Mouse (Mus musculus) hindbrain, postnatal 0 days (tissue): Measurements from ENCODE around the gene Micall2. TPM values are rescaled to one million over a fixed set of nuclear protein-coding genes. Genes with fewer than 3 reads are reported as not detected.

Experiments used
- ATAC-seq: fragments of 200-750 bp; cut with Nextera tagmentation; 2 replicates; pipeline ENCODE4 v1.8.0; 2017; ENCODE audit warnings: mild to moderate bottlenecking, moderate TSS enrichment, moderate library complexity
- DNase-seq: peaks from one replicate; pipeline ENCODE4 v3.0.0-alpha.2; 2015; ENCODE audit warnings: low spot score
- H3K27ac ChIP-seq: fragments of 300-500 bp; sonication (generic); 2 replicates; pipeline ENCODE4 v1.5.1; 2014; ENCODE audit warnings: mild to moderate bottlenecking
- H3K27me3 ChIP-seq: fragments of 300-500 bp; sonication (generic); 2 replicates; pipeline ENCODE4 v1.6.1; 2014; ENCODE audit warnings: low read length, mixed read lengths; ENCODE audit not compliant: insufficient read depth
- H3K36me3 ChIP-seq: fragments of 300-500 bp; sonication (generic); 2 replicates; pipeline ENCODE4 v1.6.1; 2014; ENCODE audit warnings: low read length, mixed read lengths; ENCODE audit not compliant: insufficient read depth
- H3K4me1 ChIP-seq: fragments of 300-500 bp; sonication (generic); 2 replicates; pipeline ENCODE4 v1.6.1; 2014; ENCODE audit warnings: antibody characterized with exemption, low read length, mixed read lengths; ENCODE audit not compliant: insufficient read depth
- H3K4me2 ChIP-seq: fragments of 300-500 bp; sonication (generic); 2 replicates; pipeline ENCODE4 v1.6.1; 2014; ENCODE audit warnings: low read depth, mild to moderate bottlenecking, low read length, moderate library complexity, mixed read lengths
- H3K4me3 ChIP-seq: fragments of 300-500 bp; sonication (generic); 2 replicates; pipeline ENCODE4 v1.5.1; 2014; ENCODE audit warnings: low read length
- H3K9ac ChIP-seq: fragments of 300-500 bp; sonication (generic); replicated peaks from 2 replicates; pipeline ENCODE4 v1.6.1; 2014; ENCODE audit warnings: mild to moderate bottlenecking, low read length, moderate library complexity, mixed read lengths
- H3K9me3 ChIP-seq: fragments of 300-500 bp; sonication (generic); 2 replicates; pipeline ENCODE4 v1.6.1; 2016; ENCODE audit warnings: low read length, mixed read lengths
- CTCF ChIP-seq: IDR thresholded peaks from 2 replicates; pipeline ENCODE4 v1.5.1; 2016; ENCODE audit warnings: antibody characterized with exemption, control low read depth, low read depth
- WGBS: fragments of 180-500 bp; shearing (Covaris S2); extraction: QIAGEN DNeasy Blood & Tissue Kit; methylation state at CpG from one replicate; pipeline ENCODE4 v1.1.7; 2014; 5-methylcytosine and 5-hydroxymethylcytosine counted together
- polyA plus RNA-seq: library from polyadenylated mRNA; unstranded; fragments of >200 nt; fragmentation: Nextera tagmentation; extraction: Ambion mirVana; gene quantifications from 2 replicates; pipeline ENCODE4 v1.2.1, GENCODE M21; 2015
- total RNA-seq: library from RNA; depleted of rRNA; stranded (reverse); fragments of >200 nt; gene quantifications from 2 replicates; pipeline ENCODE4 v1.2.3, GENCODE M21; 2014

The Micall2 gene
- total and polyA plus RNA-seq, 2 experiments from 2014 or later: 10.7 to 11.0 TPM

GRCm38 (mm10) chr5:139730712-139731486 lies 5.2 kb downstream of the Micall2 start:
- H3K36me3 ChIP-seq: no peaks in the 10 kb centered on the region
- no peak overlapping the region for H3K4me3 ChIP-seq
- H3K27me3 ChIP-seq: no peaks in the 10 kb centered on the region
- peak overlapping the region; percentile 78 for H3K27ac ChIP-seq
- 0 out of 2 replicates have a peak overlapping the region, but pooled peaks have one; percentile 3 for H3K4me2 ChIP-seq
- no peaks in the 10 kb centered on the region for H3K9me3 ChIP-seq
- ATAC-seq (peak; percentile 72), DNase-seq (peak; percentile 53)
- 39% methylated on average over 8 of the region's 8 CpGs for WGBS
- peaks cover 37% of the 10 kb centered on the region for H3K4me1 ChIP-seq
- no peak for TF ChIP-seq CTCF
- peak overlapping the region; percentile 13; the same call in 1 of the 2 replicates for H3K9ac ChIP-seq

DNA sequence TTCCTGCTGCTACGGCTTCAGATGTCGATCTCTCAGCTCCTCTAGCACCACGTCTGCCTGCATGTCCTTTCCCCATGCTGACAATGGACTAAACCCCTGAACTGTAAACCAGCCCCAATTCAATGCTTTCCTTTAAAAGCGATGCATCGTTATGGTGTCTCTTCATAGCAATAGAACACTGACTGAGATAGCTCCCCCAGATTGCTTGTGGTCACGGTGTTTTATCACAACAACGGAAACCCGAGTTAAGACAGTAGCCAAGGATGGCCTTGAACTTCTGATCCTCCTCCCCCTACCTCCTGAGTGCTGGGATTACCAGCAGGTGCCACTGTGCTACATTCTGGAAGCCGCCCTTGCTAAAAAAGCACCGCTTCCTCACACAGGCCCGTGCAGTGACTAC lies 8.9 kb downstream of the Micall2 start:
- ATAC-seq (no peak), DNase-seq (no peak)
- Histone ChIP-seq H3K27ac (no peak overlapping the region), H3K9ac (no peak overlapping the region), H3K27me3 (no peaks in the 10 kb centered on the region), H3K4me2 (no peak overlapping the region), H3K9me3 (no peaks in the 10 kb centered on the region), H3K4me3 (no peak overlapping the region), H3K4me1 (peaks cover 13% of the 10 kb centered on the region), H3K36me3 (no peaks in the 10 kb centered on the region)
- 84% methylated on average over 11 of the region's 11 CpGs for WGBS
- no peak for TF ChIP-seq CTCF

DNA sequence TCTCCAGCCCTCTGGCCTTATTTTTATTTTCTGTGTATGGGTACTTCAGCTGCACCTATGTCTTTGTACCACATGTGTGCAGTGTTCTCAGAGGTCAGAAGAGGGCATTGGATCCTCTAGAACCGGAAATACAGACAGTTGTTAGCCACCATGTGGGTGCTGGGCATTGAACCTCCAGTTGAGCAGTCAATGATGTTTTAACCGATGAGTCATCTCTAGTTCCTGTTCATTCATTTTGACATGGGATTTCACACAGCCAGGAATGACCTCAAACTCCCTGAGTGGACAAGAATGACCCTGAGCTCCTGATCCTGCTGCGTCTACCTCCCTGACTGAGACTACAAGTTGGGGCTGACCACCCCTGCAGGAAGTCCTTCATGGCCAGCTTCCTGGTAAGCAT lies 9.9 kb downstream of the Micall2 start:
- DNase-seq (no peak), ATAC-seq (no peak)
- WGBS: 92% methylated on average over 3 of the region's 3 CpGs
- H3K4me2 ChIP-seq: no peak overlapping the region
- H3K4me1 ChIP-seq: peaks cover 9% of the 10 kb centered on the region
- no peaks in the 10 kb centered on the region for H3K27me3 ChIP-seq
- H3K9ac ChIP-seq: no peak overlapping the region
- no peaks in the 10 kb centered on the region for H3K36me3 ChIP-seq
- H3K4me3 ChIP-seq: no peak overlapping the region
- TF ChIP-seq CTCF: no peak
- H3K27ac ChIP-seq: no peak overlapping the region
- H3K9me3 ChIP-seq: no peaks in the 10 kb centered on the region

GRCm38 (mm10) chr5:139724336-139725116 lies 11.6 kb downstream of the Micall2 start:
- H3K9ac ChIP-seq: no peak overlapping the region
- no peaks in the 10 kb centered on the region; the same call in 1 of the 2 replicates for H3K4me1 ChIP-seq
- H3K9me3 ChIP-seq: no peaks in the 10 kb centered on the region
- H3K4me2 ChIP-seq: no peak overlapping the region
- no peak overlapping the region for H3K4me3 ChIP-seq
- 56% methylated on average over 10 of the region's 10 CpGs for WGBS
- ATAC-seq (peak; percentile 49; the same call in 1 of the 2 replicates), DNase-seq (no peak)
- H3K36me3 ChIP-seq: no peaks in the 10 kb centered on the region
- no peak for TF ChIP-seq CTCF
- no peak overlapping the region for H3K27ac ChIP-seq
- H3K27me3 ChIP-seq: no peaks in the 10 kb centered on the region

DNA sequence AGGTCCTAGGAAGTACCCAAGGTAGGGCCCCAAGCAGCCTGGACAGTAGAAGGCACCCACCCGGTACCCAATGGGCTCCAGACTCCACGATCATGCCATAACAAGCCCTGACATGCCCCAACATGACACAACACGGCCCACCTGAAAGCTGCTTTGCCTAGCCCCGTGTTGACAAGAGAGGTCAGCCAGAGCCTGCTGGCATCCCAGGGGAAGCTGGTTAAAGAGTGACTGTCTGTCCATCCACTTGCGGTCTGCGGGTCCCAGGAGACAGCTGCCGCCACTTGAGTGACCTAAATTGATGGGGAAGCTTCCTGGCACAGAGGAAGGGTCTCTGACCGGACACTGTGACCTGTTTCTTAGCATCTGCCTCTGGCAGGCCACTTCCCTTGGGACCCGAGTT lies 13.0 kb downstream of the Micall2 start:
- no peak overlapping the region for H3K27ac ChIP-seq
- no peaks in the 10 kb centered on the region for H3K27me3 ChIP-seq
- ATAC-seq (no peak), DNase-seq (no peak)
- no peaks in the 10 kb centered on the region; the same call in 1 of the 2 replicates for H3K4me1 ChIP-seq
- no peaks in the 10 kb centered on the region for H3K9me3 ChIP-seq
- H3K4me3 ChIP-seq: no peak overlapping the region
- WGBS: 72% methylated on average over 9 of the region's 9 CpGs
- H3K4me2 ChIP-seq: no peak overlapping the region
- TF ChIP-seq CTCF: no peak
- no peaks in the 10 kb centered on the region for H3K36me3 ChIP-seq
- no peak overlapping the region for H3K9ac ChIP-seq

- H3K4me2 ChIP-seq: no peak overlapping the region
- H3K9me3 ChIP-seq: no peaks in the 10 kb centered on the region
- no peaks in the 10 kb centered on the region for H3K27me3 ChIP-seq
- 73% methylated on average over 6 of the region's 6 CpGs for WGBS
- ATAC-seq: no peak
- H3K4me1 ChIP-seq: no peaks in the 10 kb centered on the region; the same call in 1 of the 2 replicates
- no peak overlapping the region for H3K4me3 ChIP-seq
- no peaks in the 10 kb centered on the region for H3K36me3 ChIP-seq
- H3K27ac ChIP-seq: no peak overlapping the region
- DNase-seq: no peak
- TF ChIP-seq CTCF: peak; percentile 17; the same call in 1 of the 2 replicates
- H3K9ac ChIP-seq: no peak overlapping the region
Observed at GRCm38 (mm10) chr5:139722709-139723108, 13.4 kb downstream of the Micall2 start.
